Comparison of ENCODE assay signal across 18 mouse cellular contexts in the genomic region with DNA sequence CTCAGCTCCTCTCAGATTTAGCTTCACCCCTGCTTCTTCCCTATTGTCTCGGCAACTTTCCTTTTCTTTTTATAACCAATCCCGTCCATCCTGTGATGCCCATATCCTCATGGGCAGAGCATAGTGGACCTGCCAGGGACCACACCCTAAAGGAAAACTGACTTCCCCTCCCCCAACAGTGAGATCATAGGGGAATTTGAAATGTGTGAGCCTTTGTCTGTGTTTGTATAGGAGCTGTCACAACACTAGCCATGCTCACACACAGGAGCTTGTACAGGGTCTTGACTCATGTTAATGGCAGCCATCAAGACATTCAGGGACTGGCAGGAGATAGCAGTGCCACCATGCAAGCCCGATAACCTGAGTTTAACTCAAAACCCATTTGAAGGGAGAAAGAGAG.
A peak's percentile ranks its signal among the peaks of the same experiment; 100 is the strongest.
DNase-seq lines count a peak whose midpoint lies in the region; ATAC-seq and TF ChIP-seq lines count a peak whose summit lies in the region.
"Had no signal": no experiment of that assay in that cellular context is flagged by ENCODE, and none has a peak within 500 bp of the region (broad histone marks: within the 10 kb centered on the region; RNA-seq: fewer than 3 reads in every experiment).

No protein-coding gene starts in this region.

- 64% methylated on average over 3 of the region's 3 CpGs for WGBS in forebrain, embryonic 11.5 days
- 39% methylated on average over 3 of the region's 3 CpGs for WGBS in forebrain, postnatal 0 days
- 53% methylated on average over 3 of the region's 3 CpGs for WGBS in stomach, postnatal 0 days
- WGBS in midbrain, embryonic 13.5 days = 71% methylated on average over 3 of the region's 3 CpGs

- TF ChIP-seq EP300 in stomach, postnatal 0 days (optimal IDR thresholded peaks at IDR 0.05) = no peak

- no peak for DNase-seq in forebrain, embryonic 11.5 days (ENCODE audit: low spot score)
- DNase-seq in forebrain, postnatal 0 days = no peak
- no peak for DNase-seq in left cerebral cortex, adult 2 months (ENCODE audit: extremely low spot score in 1 of 2, low spot score in 2 of 2)
- DNase-seq in left cerebral cortex, adult 9 months (ENCODE audit: low spot score in 2 of 2) = no peak
- peak; percentile 46 for DNase-seq in brain, embryonic 14.5 days (ENCODE audit: low read depth)
- no peak for DNase-seq in stomach, postnatal 0 days (ENCODE audit: low spot score)
- DNase-seq: cerebellum, adult 11-12 months; cerebellum, adult 9-10 months; cerebellum, postnatal 25 days; gastrocnemius, postnatal 36 days; heart, adult 18-20 months; heart, postnatal 14 days had no signal

- peaks cover 11% of the 10 kb centered on the region; the same call in 1 of the 2 replicates for H3K4me1 ChIP-seq in forebrain, embryonic 11.5 days (replicated peaks; ENCODE audit: control insufficient read depth, insufficient read depth, low read length)
- peaks cover 20% of the 10 kb centered on the region; the same call in 1 of the 2 replicates for H3K4me1 ChIP-seq in forebrain, postnatal 0 days (ENCODE audit: insufficient read depth)
- H3K4me1 ChIP-seq in stomach, postnatal 0 days (replicated peaks; ENCODE audit: control insufficient read depth, insufficient read depth) = no peaks in the 10 kb centered on the region
- H3K4me1 ChIP-seq in midbrain, embryonic 13.5 days (replicated peaks) = peaks cover 13% of the 10 kb centered on the region; the same call in 1 of the 2 replicates
- H3K4me1 ChIP-seq: embryonic facial prominence, embryonic 12.5 days; heart, embryonic 15.5 days had no signal

- no peak overlapping the region for H3K4me2 ChIP-seq in forebrain, embryonic 11.5 days (ENCODE audit: low read depth, low read length, severe bottlenecking)
- H3K4me2 ChIP-seq in forebrain, postnatal 0 days (ENCODE audit: low read depth) = no peak overlapping the region
- H3K4me2 ChIP-seq in stomach, postnatal 0 days (replicated peaks; ENCODE audit: low read depth) = no peak overlapping the region
- H3K4me2 ChIP-seq in midbrain, embryonic 13.5 days (replicated peaks) = no peak overlapping the region
- H3K4me2 ChIP-seq: embryonic facial prominence, embryonic 12.5 days; heart, embryonic 11.5 days; heart, embryonic 15.5 days; hindbrain, embryonic 13.5 days had no signal

- H3K9ac ChIP-seq in forebrain, embryonic 11.5 days (ENCODE audit: low read length) = no peak overlapping the region
- no peak overlapping the region for H3K9ac ChIP-seq in forebrain, postnatal 0 days
- no peak overlapping the region for H3K9ac ChIP-seq in stomach, postnatal 0 days (ENCODE audit: low read length)
- no peak overlapping the region for H3K9ac ChIP-seq in midbrain, embryonic 13.5 days (replicated peaks)
- H3K9ac ChIP-seq: embryonic facial prominence, embryonic 12.5 days; heart, embryonic 15.5 days; hindbrain, embryonic 13.5 days had no signal

- H3K9me3 ChIP-seq in forebrain, embryonic 11.5 days (ENCODE audit: control insufficient read depth, low read length) = no peaks in the 10 kb centered on the region
- H3K9me3 ChIP-seq in forebrain, postnatal 0 days (ENCODE audit: low read length) = no peaks in the 10 kb centered on the region
- H3K9me3 ChIP-seq in stomach, postnatal 0 days (ENCODE audit: control insufficient read depth, low read length) = no peaks in the 10 kb centered on the region
- no peaks in the 10 kb centered on the region for H3K9me3 ChIP-seq in midbrain, embryonic 13.5 days
- H3K9me3 ChIP-seq: embryonic facial prominence, embryonic 12.5 days; heart, embryonic 15.5 days; hindbrain, embryonic 13.5 days had no signal

- no peak overlapping the region for H3K4me3 ChIP-seq in forebrain, embryonic 11.5 days (ENCODE audit: low read depth, low read length)
- H3K4me3 ChIP-seq in forebrain, postnatal 0 days (ENCODE audit: low read depth, low read length) = no peak overlapping the region
- H3K4me3 ChIP-seq in left cerebral cortex, adult 2 months = no peak overlapping the region
- H3K4me3 ChIP-seq in stomach, postnatal 0 days (ENCODE audit: low read depth, low read length) = no peak overlapping the region
- H3K4me3 ChIP-seq in midbrain, embryonic 13.5 days (replicated peaks) = no peak overlapping the region
- H3K4me3 ChIP-seq: embryonic facial prominence, embryonic 12.5 days; heart, embryonic 15.5 days; hindbrain, embryonic 13.5 days had no signal

- ATAC-seq in forebrain, embryonic 11.5 days (replicated peaks; ENCODE audit: low FRiP score) = peak; percentile 60
- ATAC-seq in forebrain, postnatal 0 days = no peak
- ATAC-seq in stomach, postnatal 0 days (ENCODE audit: low FRiP score, low TSS enrichment) = peak; percentile 74
- no peak for ATAC-seq in midbrain, embryonic 13.5 days
- ATAC-seq: hindbrain, postnatal 0 days had no signal

- no peaks in the 10 kb centered on the region for H3K36me3 ChIP-seq in forebrain, embryonic 11.5 days (ENCODE audit: control insufficient read depth, insufficient read depth, low read length)
- no peaks in the 10 kb centered on the region for H3K36me3 ChIP-seq in forebrain, postnatal 0 days (ENCODE audit: insufficient read depth)
- H3K36me3 ChIP-seq in stomach, postnatal 0 days (ENCODE audit: control insufficient read depth, insufficient read depth, low read length) = no peaks in the 10 kb centered on the region
- no peaks in the 10 kb centered on the region for H3K36me3 ChIP-seq in midbrain, embryonic 13.5 days
- H3K36me3 ChIP-seq: embryonic facial prominence, embryonic 12.5 days; heart, embryonic 15.5 days; hindbrain, embryonic 13.5 days had no signal

- H3K27ac ChIP-seq in forebrain, embryonic 11.5 days (ENCODE audit: low read depth, low read length) = no peak overlapping the region
- H3K27ac ChIP-seq in forebrain, postnatal 0 days (ENCODE audit: low read depth, low read length) = no peak overlapping the region
- H3K27ac ChIP-seq in left cerebral cortex, adult 2 months = peak overlapping the region; percentile 76; the same call in 1 of the 2 replicates
- no peak overlapping the region for H3K27ac ChIP-seq in stomach, postnatal 0 days (replicated peaks)
- H3K27ac ChIP-seq in midbrain, embryonic 13.5 days = no peak overlapping the region
- H3K27ac ChIP-seq: embryonic facial prominence, embryonic 12.5 days; heart, embryonic 15.5 days; hindbrain, embryonic 13.5 days; hindbrain, postnatal 0 days had no signal

- intact Hi-C loops in left cerebral cortex, adult 2 months (cut with DNase I) = loop anchor here (5.0 kb wide), 1 partner anchor 117 kb away; the partner anchor contains the start of gene Ntrk2

- no peaks in the 10 kb centered on the region for H3K27me3 ChIP-seq in forebrain, embryonic 11.5 days (ENCODE audit: control insufficient read depth, insufficient read depth, low read length)
- H3K27me3 ChIP-seq in forebrain, postnatal 0 days (ENCODE audit: insufficient read depth, low read length) = no peaks in the 10 kb centered on the region
- no peaks in the 10 kb centered on the region for H3K27me3 ChIP-seq in stomach, postnatal 0 days (ENCODE audit: control insufficient read depth, insufficient read depth, low read length)
- no peaks in the 10 kb centered on the region for H3K27me3 ChIP-seq in midbrain, embryonic 13.5 days
- H3K27me3 ChIP-seq: embryonic facial prominence, embryonic 12.5 days; heart, embryonic 15.5 days; hindbrain, embryonic 13.5 days had no signal

- TF ChIP-seq POLR2A in brain, embryonic 14.5 days (IDR thresholded peaks at IDR 0.05; ENCODE audit: borderline replicate concordance, extremely low read depth, insufficient read depth, insufficient read length, poor library complexity, severe bottlenecking) = no peak

- no peak for TF ChIP-seq CTCF in forebrain, postnatal 0 days (IDR thresholded peaks at IDR 0.05; ENCODE audit: low read depth)
- TF ChIP-seq CTCF in left cerebral cortex, adult 2 months (IDR thresholded peaks at IDR 0.05) = no peak
- no peak for TF ChIP-seq CTCF in brain, embryonic 14.5 days (IDR thresholded peaks at IDR 0.05; ENCODE audit: borderline replicate concordance, extremely low read depth, insufficient read depth, insufficient read length)
- TF ChIP-seq CTCF in stomach, postnatal 0 days (IDR thresholded peaks at IDR 0.05; ENCODE audit: low read depth) = no peak

Comparison
In these comparisons a context has a peak if more than half of its experiments do, and no peak if none do; other contexts are left out.
1. ATAC-seq: peak in forebrain, embryonic 11.5 days (single experiment) and stomach, postnatal 0 days (single experiment); none in forebrain, postnatal 0 days (single experiment) and midbrain, embryonic 13.5 days (single experiment).